Mouse (Mus musculus): ENCODE measurements around the gene Bad. TPM values are rescaled to one million over a fixed set of nuclear protein-coding genes. Genes with fewer than 3 reads are reported as not detected.
A peak's percentile ranks its signal among the peaks of the same experiment; 100 is the strongest.

Gene Bad
- total and polyA plus RNA-seq, 3 experiments = 21.1 to 33.5 (median 25.8) TPM

DNA sequence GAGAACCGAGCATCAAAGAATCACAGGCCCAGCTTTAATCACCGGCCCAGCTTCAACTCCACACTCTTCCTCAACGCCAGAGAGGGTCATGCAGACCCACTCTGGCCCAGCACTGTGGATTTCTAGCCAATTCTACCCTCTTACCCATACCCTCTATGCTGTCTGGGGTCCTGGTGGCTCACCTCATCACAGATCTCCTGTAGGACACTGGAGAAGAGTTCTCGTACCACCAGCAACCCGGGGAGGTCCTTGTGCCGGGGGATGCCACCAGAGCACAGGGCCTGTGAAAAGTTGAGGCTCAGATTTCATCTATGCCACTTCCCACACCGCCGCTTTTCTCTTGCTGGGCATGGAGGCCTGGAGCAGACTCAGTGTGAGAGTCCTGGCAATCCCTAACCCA is 52.8 kb downstream of the Bad start:
- H3K9ac ChIP-seq (ENCODE audit: low read depth, low read length) = no peak overlapping the region
- H3K27ac ChIP-seq = no peak overlapping the region
- no peaks in the 10 kb centered on the region for H3K36me3 ChIP-seq (ENCODE audit: control insufficient read depth, insufficient read depth, low read length)
- H3K27me3 ChIP-seq (ENCODE audit: control insufficient read depth, insufficient read depth, low read length) = no peaks in the 10 kb centered on the region
- DNase-seq = peak in 1 of 2 experiments; percentile 1
- TF ChIP-seq EP300 (IDR thresholded peaks at IDR 0.05; ENCODE audit: insufficient read depth, low read depth, low read length) = no peak
- TF ChIP-seq POLR2A (IDR thresholded peaks at IDR 0.05; ENCODE audit: insufficient read depth, low read depth, low read length) = no peak
- no peak for TF ChIP-seq CTCF (IDR thresholded peaks at IDR 0.05)
- H3K4me1 ChIP-seq (ENCODE audit: control insufficient read depth, insufficient read depth, low read length) = peaks cover 10% of the 10 kb centered on the region
- no peak overlapping the region for H3K4me3 ChIP-seq
- intact Hi-C loops (cut with DNase I) = no loop called here
- H3K79me2 ChIP-seq (replicated peaks; ENCODE audit: control insufficient read depth, insufficient read depth, low read length) = no peaks in the 10 kb centered on the region
- 78% methylated on average over 8 of the region's 8 CpGs for WGBS

- Histone ChIP-seq H3K79me2 (replicated peaks; ENCODE audit: control insufficient read depth, insufficient read depth, low read length) (no peaks in the 10 kb centered on the region), H3K4me1 (ENCODE audit: control insufficient read depth, insufficient read depth, low read length) (peaks cover 10% of the 10 kb centered on the region), H3K27ac (peak overlapping the region; percentile 95), H3K4me3 (peak overlapping the region; percentile 89), H3K9ac (ENCODE audit: low read depth, low read length) (peak overlapping the region; percentile 63), H3K36me3 (ENCODE audit: control insufficient read depth, insufficient read depth, low read length) (no peaks in the 10 kb centered on the region), H3K27me3 (ENCODE audit: control insufficient read depth, insufficient read depth, low read length) (no peaks in the 10 kb centered on the region)
- WGBS = 38% methylated on average over 20 of the region's 21 CpGs
- intact Hi-C loops (cut with DNase I) = loop anchor here (5.0 kb wide), 1 partner anchor 42 kb away; the partner anchor contains the start of gene Stip1
- TF ChIP-seq CTCF (IDR thresholded peaks at IDR 0.05) (no peak), EP300 (IDR thresholded peaks at IDR 0.05; ENCODE audit: insufficient read depth, low read depth, low read length) (no peak), POLR2A (IDR thresholded peaks at IDR 0.05; ENCODE audit: insufficient read depth, low read depth, low read length) (no peak)
- peak in 1 of 2 experiments; percentile 50 for DNase-seq
Observed at GRCm38 (mm10) chr19:6995255-6995991, 53.8 kb downstream of the Bad start.

GRCm38 (mm10) chr19:6996006-6996405 is 54.3 kb downstream of the Bad start, which contains the start of the genes Nudt22 and Trpt1:
Gene Nudt22, minus strand, starts transcription at chr19:6996117.
Gene Trpt1, plus strand, starts transcription at chr19:6996131.
- H3K4me1 ChIP-seq (ENCODE audit: control insufficient read depth, insufficient read depth, low read length) = peaks cover 10% of the 10 kb centered on the region
- peak within 1 kb of the TSS; percentile 89 for H3K4me3 ChIP-seq
- intact Hi-C loops (cut with DNase I) = loop anchor here (5.0 kb wide), 1 partner anchor 41 kb away; the partner anchor contains the start of gene Stip1
- no peaks in the 10 kb centered on the region for H3K27me3 ChIP-seq (ENCODE audit: control insufficient read depth, insufficient read depth, low read length)
- DNase-seq = peak; percentile 91 to 92
- peak within 1 kb of the TSS; percentile 86 for H3K9ac ChIP-seq (ENCODE audit: low read depth, low read length)
- H3K79me2 ChIP-seq (replicated peaks; ENCODE audit: control insufficient read depth, insufficient read depth, low read length) = no peaks in the 10 kb centered on the region
- no peaks in the 10 kb centered on the region for H3K36me3 ChIP-seq (ENCODE audit: control insufficient read depth, insufficient read depth, low read length)
- H3K27ac ChIP-seq = peak within 1 kb of the TSS; percentile 95
- WGBS = under 1% methylated on average over 24 of the region's 24 CpGs
- 0 out of 2 replicates have a peak, but pooled peaks have one; percentile 15 for TF ChIP-seq EP300 (IDR thresholded peaks at IDR 0.05; ENCODE audit: insufficient read depth, low read depth, low read length)
- TF ChIP-seq CTCF (IDR thresholded peaks at IDR 0.05) = no peak
- TF ChIP-seq POLR2A (IDR thresholded peaks at IDR 0.05; ENCODE audit: insufficient read depth, low read depth, low read length) = peak; percentile 89

DNA sequence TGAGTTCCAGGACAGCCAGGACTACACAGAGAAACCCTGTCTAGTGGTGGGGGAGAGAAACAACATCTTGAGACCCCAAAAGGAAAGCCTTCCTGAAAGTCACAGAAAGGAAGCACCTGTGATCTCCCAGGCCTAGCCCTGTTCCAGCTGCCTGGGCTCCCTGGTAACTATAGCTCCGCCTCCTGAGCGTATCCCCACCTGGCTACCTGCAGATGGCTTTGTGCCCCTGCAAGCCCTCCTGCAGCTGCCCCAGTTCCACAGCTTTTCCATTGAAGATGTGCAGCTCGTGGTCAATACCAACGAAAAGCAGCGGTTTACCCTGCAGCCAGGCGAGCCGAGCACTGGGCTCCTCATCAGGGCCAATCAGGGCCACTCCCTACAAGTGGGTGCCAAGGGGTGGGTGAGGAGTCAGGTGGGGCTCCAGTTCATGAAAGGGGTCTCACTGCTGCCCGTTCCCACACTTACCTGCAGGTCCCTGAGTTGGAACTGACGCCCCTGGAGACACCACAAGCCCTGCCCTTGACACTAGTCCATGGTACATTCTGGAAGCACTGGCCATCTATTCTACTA is 56.1 kb downstream of the Bad start:
- 90% methylated on average over 9 of the region's 9 CpGs for WGBS
- Histone ChIP-seq H3K79me2 (replicated peaks; ENCODE audit: control insufficient read depth, insufficient read depth, low read length) (no peaks in the 10 kb centered on the region), H3K27me3 (ENCODE audit: control insufficient read depth, insufficient read depth, low read length) (no peaks in the 10 kb centered on the region), H3K27ac (no peak overlapping the region), H3K9ac (ENCODE audit: low read depth, low read length) (no peak overlapping the region), H3K4me3 (no peak overlapping the region), H3K36me3 (ENCODE audit: control insufficient read depth, insufficient read depth, low read length) (no peaks in the 10 kb centered on the region), H3K4me1 (ENCODE audit: control insufficient read depth, insufficient read depth, low read length) (peaks cover 9% of the 10 kb centered on the region)
- TF ChIP-seq POLR2A (IDR thresholded peaks at IDR 0.05; ENCODE audit: insufficient read depth, low read depth, low read length) (no peak), EP300 (IDR thresholded peaks at IDR 0.05; ENCODE audit: insufficient read depth, low read depth, low read length) (no peak), CTCF (IDR thresholded peaks at IDR 0.05) (no peak)
- DNase-seq = peak in 1 of 2 experiments; percentile 18
- intact Hi-C loops (cut with DNase I) = loop anchor here (5.0 kb wide), 1 partner anchor 39 kb away; the partner anchor contains the start of gene Stip1

- DNase-seq = no peak
- H3K79me2 ChIP-seq (replicated peaks; ENCODE audit: control insufficient read depth, insufficient read depth, low read length) = no peaks in the 10 kb centered on the region
- H3K4me1 ChIP-seq (ENCODE audit: control insufficient read depth, insufficient read depth, low read length) = peaks cover 7% of the 10 kb centered on the region
- 92% methylated on average over 19 of the region's 19 CpGs for WGBS
- no peak overlapping the region for H3K27ac ChIP-seq
- intact Hi-C loops (cut with DNase I) = loop anchor here (5.0 kb wide), 1 partner anchor 38 kb away; the partner anchor contains the start of gene Stip1
- H3K27me3 ChIP-seq (ENCODE audit: control insufficient read depth, insufficient read depth, low read length) = no peaks in the 10 kb centered on the region
- H3K36me3 ChIP-seq (ENCODE audit: control insufficient read depth, insufficient read depth, low read length) = no peaks in the 10 kb centered on the region
- TF ChIP-seq CTCF (IDR thresholded peaks at IDR 0.05) (no peak), EP300 (IDR thresholded peaks at IDR 0.05; ENCODE audit: insufficient read depth, low read depth, low read length) (no peak), POLR2A (IDR thresholded peaks at IDR 0.05; ENCODE audit: insufficient read depth, low read depth, low read length) (no peak)
- no peak overlapping the region for H3K9ac ChIP-seq (ENCODE audit: low read depth, low read length)
- no peak overlapping the region for H3K4me3 ChIP-seq
Observed at GRCm38 (mm10) chr19:6999360-7000063, 57.9 kb downstream of the Bad start.

Small RNA genes within 50 kb of the gene (microRNA-seq; reads per million reads assigned to microRNA genes)
- gene Mir6990 = 5.0 to 7.9 reads per million in 2 experiments

Other genes with a start within 250 kb of the Bad start
- gene Rps6ka4, start 101.2 kb upstream of the Bad start, total RNA-seq (2021) = 10 to 100 TPM; 15.9 to 17.9 TPM
- 11.8 and 12.9 TPM in 2 replicates for gene Rps6ka4, start 101.2 kb upstream of the Bad start, polyA plus RNA-seq (2012; rRNA removed)
- gene Ccdc88b, start 83.7 kb upstream of the Bad start, total RNA-seq (2021) = 1 to 10 TPM in 1 of 2 experiments, under 1 TPM in 1; 0.86 to 1.0 TPM
- 0.94 and 1.8 TPM in 2 replicates for gene Ccdc88b, start 83.7 kb upstream of the Bad start, polyA plus RNA-seq (2012; rRNA removed)
- gene Trmt112, start 32.2 kb upstream of the Bad start, total RNA-seq (2021) = 10 to 100 TPM; 32.0 to 38.5 TPM
- 67.9 and 71.5 TPM in 2 replicates for gene Trmt112, start 32.2 kb upstream of the Bad start, polyA plus RNA-seq (2012; rRNA removed)
- gene Prdx5, start 31.8 kb upstream of the Bad start, total RNA-seq (2021) = 100 to 1,000 TPM; 651 to 766 TPM
- 411 and 490 TPM in 2 replicates for gene Prdx5, start 31.8 kb upstream of the Bad start, polyA plus RNA-seq (2012; rRNA removed)
- gene Esrra, start 20.0 kb upstream of the Bad start, total RNA-seq (2021) = 100 to 1,000 TPM; 156 to 180 TPM
- gene Esrra, start 20.0 kb upstream of the Bad start, polyA plus RNA-seq (2012; rRNA removed) = 135 and 152 TPM in 2 replicates
- not detected for gene Catsperz, start 16.5 kb upstream of the Bad start, total RNA-seq (2021)
- gene Catsperz, start 16.5 kb upstream of the Bad start, polyA plus RNA-seq (2012; rRNA removed) = 0.23 and 0.64 TPM in 2 replicates
- not detected for gene Kcnk4, start 7.3 kb upstream of the Bad start, total RNA-seq (2021)
- gene Kcnk4, start 7.3 kb upstream of the Bad start, polyA plus RNA-seq (2012; rRNA removed) = 0.21 TPM in 1 of 2 replicates, not detected in the other
- 10 to 100 TPM; 34.1 to 35.4 TPM for gene Gpr137, start 619 bp downstream of the Bad start, total RNA-seq (2021)
- gene Gpr137, start 619 bp downstream of the Bad start, polyA plus RNA-seq (2012; rRNA removed) = 53.4 and 60.4 TPM in 2 replicates
- gene Ppp1r14b, start 33.1 kb downstream of the Bad start, total RNA-seq (2021) = 10 to 100 TPM; 85.8 to 91.0 TPM
- 42.3 and 56.8 TPM in 2 replicates for gene Ppp1r14b, start 33.1 kb downstream of the Bad start, polyA plus RNA-seq (2012; rRNA removed)
- gene Plcb3, start 34.6 kb downstream of the Bad start, total RNA-seq (2021) = 10 to 100 TPM; 14.6 to 15.2 TPM
- gene Plcb3, start 34.6 kb downstream of the Bad start, polyA plus RNA-seq (2012; rRNA removed) = 27.5 and 33.7 TPM in 2 replicates
- 10 to 100 TPM; 23.2 to 24.7 TPM for gene Fkbp2, start 38.6 kb downstream of the Bad start, total RNA-seq (2021)
- gene Fkbp2, start 38.6 kb downstream of the Bad start, polyA plus RNA-seq (2012; rRNA removed) = 21.1 and 27.6 TPM in 2 replicates
- 100 to 1,000 TPM; 413 to 501 TPM for gene Vegfb, start 45.8 kb downstream of the Bad start, total RNA-seq (2021)
- 257 and 355 TPM in 2 replicates for gene Vegfb, start 45.8 kb downstream of the Bad start, polyA plus RNA-seq (2012; rRNA removed)
- 10 to 100 TPM; 45.6 to 57.4 TPM for gene Dnajc4, start 50.7 kb downstream of the Bad start, total RNA-seq (2021)
- 57.6 and 68.4 TPM in 2 replicates for gene Dnajc4, start 50.7 kb downstream of the Bad start, polyA plus RNA-seq (2012; rRNA removed)
- gene Nudt22, start 54.3 kb downstream of the Bad start, total RNA-seq (2021) = 10 to 100 TPM; 25.5 to 33.6 TPM
- gene Nudt22, start 54.3 kb downstream of the Bad start, polyA plus RNA-seq (2012; rRNA removed) = 44.5 and 47.4 TPM in 2 replicates
- gene Trpt1, start 54.3 kb downstream of the Bad start, total RNA-seq (2021) = 10 to 100 TPM; 20.7 to 26.3 TPM
- 26.4 and 30.7 TPM in 2 replicates for gene Trpt1, start 54.3 kb downstream of the Bad start, polyA plus RNA-seq (2012; rRNA removed)
- 1 to 10 TPM; 5.2 to 9.0 TPM for gene Fermt3, start 77.6 kb downstream of the Bad start, total RNA-seq (2021)
- 4.7 and 7.8 TPM in 2 replicates for gene Fermt3, start 77.6 kb downstream of the Bad start, polyA plus RNA-seq (2012; rRNA removed)
- gene Stip1, start 98.1 kb downstream of the Bad start, total RNA-seq (2021) = 100 to 1,000 TPM; 117 to 121 TPM
- 49.9 and 80.2 TPM in 2 replicates for gene Stip1, start 98.1 kb downstream of the Bad start, polyA plus RNA-seq (2012; rRNA removed)
- gene Macrod1, start 114.9 kb downstream of the Bad start, total RNA-seq (2021) = 100 to 1,000 TPM; 262 to 309 TPM
- 260 and 278 TPM in 2 replicates for gene Macrod1, start 114.9 kb downstream of the Bad start, polyA plus RNA-seq (2012; rRNA removed)
- gene Flrt1, start 163.9 kb downstream of the Bad start, total RNA-seq (2021) = 1 to 10 TPM; 1.1 to 1.2 TPM
- gene Flrt1, start 163.9 kb downstream of the Bad start, polyA plus RNA-seq (2012; rRNA removed) = 0.84 and 0.94 TPM in 2 replicates